Mouse (Mus musculus) cerebellum, adult 2 months (tissue): ENCODE measurements around the gene Cdkl2.

Experiments used
- CTCF ChIP-seq: fragments of 200-500 bp; IDR thresholded peaks from 2 replicates; pipeline ENCODE4 v1.5.1; 2011; ENCODE audit warnings: low read depth, mild to moderate bottlenecking, control low read depth, low read length, moderate library complexity, borderline replicate concordance; ENCODE audit not compliant: insufficient read depth
- POLR2A ChIP-seq: fragments of 200-500 bp; IDR thresholded peaks from 2 replicates; pipeline ENCODE4 v1.6.1; 2011; ENCODE audit warnings: low read length, control low read depth, borderline replicate concordance; ENCODE audit not compliant: insufficient read depth

GRCm38 (mm10) chr5:92042377-92043348, 1.0 kb downstream of the Cdkl2 start:
- no peak for TF ChIP-seq CTCF
- peak; percentile 65; the same call in 1 of the 2 replicates for TF ChIP-seq POLR2A
